Mouse (Mus musculus) large intestine, adult 2 months (tissue): ENCODE data around the gene Fbxw21. TPM values are rescaled to one million over a fixed set of nuclear protein-coding genes. Genes with fewer than 3 reads are reported as not detected.

Source experiments
- DNase-seq: peaks from one replicate; pipeline ENCODE4 v3.0.0-alpha.2; 2012; ENCODE audit warnings: low read depth, low spot score
- WGBS: fragments of 180-500 bp; shearing (Covaris S2); methylation state at CpG from one replicate; pipeline ENCODE4 v1.1.7; 2018; 5-methylcytosine and 5-hydroxymethylcytosine counted together
- polyA plus RNA-seq: library from polyadenylated mRNA; depleted of rRNA; stranded (reverse); fragments of >200 nt; gene quantifications from 2 replicates; pipeline ENCODE4 v1.2.3, GENCODE M21; 2012; rRNA removed

Fbxw21 gene
- polyA plus RNA-seq, 1 experiment: not detected

- WGBS: 39% methylated on average over 11 of the region's 11 CpGs
- DNase-seq: no peak
Measured at GRCm38 (mm10) chr9:109093786-109094552, 67.9 kb downstream of the Fbxw21 start.

- WGBS: 61% methylated on average over 6 of the region's 6 CpGs
- DNase-seq: no peak
Measured at GRCm38 (mm10) chr9:109092799-109093198, 69.0 kb downstream of the Fbxw21 start.

GRCm38 (mm10) chr9:109091802-109092201, 70.0 kb downstream of the Fbxw21 start:
- WGBS: 90% methylated on average over 8 of the region's 8 CpGs
- no peak for DNase-seq

- no peak for DNase-seq
- WGBS: 67% methylated on average over 15 of the region's 15 CpGs
Measured at GRCm38 (mm10) chr9:109090446-109090845, 71.4 kb downstream of the Fbxw21 start.

Other genes with a start within 250 kb of the Fbxw21 start
- gene Tmem89, start 247.4 kb downstream of the Fbxw21 start, polyA plus RNA-seq: 6.7 and 9.8 TPM in 2 replicates
- gene Uqcrc1, start 225.4 kb downstream of the Fbxw21 start, polyA plus RNA-seq: 866 and 953 TPM in 2 replicates
- 1.0 and 1.3 TPM in 2 replicates for gene Col7a1, start 208.5 kb downstream of the Fbxw21 start, polyA plus RNA-seq
- 0.09 and 0.25 TPM in 2 replicates for gene Ucn2, start 176.0 kb downstream of the Fbxw21 start, polyA plus RNA-seq
- gene Pfkfb4, start 170.3 kb downstream of the Fbxw21 start, polyA plus RNA-seq: 68.2 and 119 TPM in 2 replicates
- gene Shisa5, start 123.5 kb downstream of the Fbxw21 start, polyA plus RNA-seq: 334 and 413 TPM in 2 replicates
- 65.2 and 93.3 TPM in 2 replicates for gene Trex1, start 102.3 kb downstream of the Fbxw21 start, polyA plus RNA-seq
- 11.7 and 13.7 TPM in 2 replicates for gene Atrip, start 87.9 kb downstream of the Fbxw21 start, polyA plus RNA-seq
- 11.3 and 12.1 TPM in 2 replicates for gene Ccdc51, start 79.5 kb downstream of the Fbxw21 start, polyA plus RNA-seq
- 48.8 and 51.7 TPM in 2 replicates for gene Tma7, start 79.5 kb downstream of the Fbxw21 start, polyA plus RNA-seq
- gene Plxnb1, start 66.7 kb downstream of the Fbxw21 start, polyA plus RNA-seq: 2.5 and 3.4 TPM in 2 replicates
- not detected in 2 replicates for gene Fbxw13, start 33.9 kb upstream of the Fbxw21 start, polyA plus RNA-seq
- gene Fbxw20, start 72.7 kb upstream of the Fbxw21 start, polyA plus RNA-seq: not detected in 2 replicates
- gene Fbxw14, start 125.6 kb upstream of the Fbxw21 start, polyA plus RNA-seq: not detected in 2 replicates
- gene Fbxw28, start 177.6 kb upstream of the Fbxw21 start, polyA plus RNA-seq: not detected in 2 replicates
- not detected in 2 replicates for gene Fbxw22, start 242.3 kb upstream of the Fbxw21 start, polyA plus RNA-seq